Mouse (Mus musculus): ENCODE measurements around the gene Dpep3.

Gene Dpep3

DNA sequence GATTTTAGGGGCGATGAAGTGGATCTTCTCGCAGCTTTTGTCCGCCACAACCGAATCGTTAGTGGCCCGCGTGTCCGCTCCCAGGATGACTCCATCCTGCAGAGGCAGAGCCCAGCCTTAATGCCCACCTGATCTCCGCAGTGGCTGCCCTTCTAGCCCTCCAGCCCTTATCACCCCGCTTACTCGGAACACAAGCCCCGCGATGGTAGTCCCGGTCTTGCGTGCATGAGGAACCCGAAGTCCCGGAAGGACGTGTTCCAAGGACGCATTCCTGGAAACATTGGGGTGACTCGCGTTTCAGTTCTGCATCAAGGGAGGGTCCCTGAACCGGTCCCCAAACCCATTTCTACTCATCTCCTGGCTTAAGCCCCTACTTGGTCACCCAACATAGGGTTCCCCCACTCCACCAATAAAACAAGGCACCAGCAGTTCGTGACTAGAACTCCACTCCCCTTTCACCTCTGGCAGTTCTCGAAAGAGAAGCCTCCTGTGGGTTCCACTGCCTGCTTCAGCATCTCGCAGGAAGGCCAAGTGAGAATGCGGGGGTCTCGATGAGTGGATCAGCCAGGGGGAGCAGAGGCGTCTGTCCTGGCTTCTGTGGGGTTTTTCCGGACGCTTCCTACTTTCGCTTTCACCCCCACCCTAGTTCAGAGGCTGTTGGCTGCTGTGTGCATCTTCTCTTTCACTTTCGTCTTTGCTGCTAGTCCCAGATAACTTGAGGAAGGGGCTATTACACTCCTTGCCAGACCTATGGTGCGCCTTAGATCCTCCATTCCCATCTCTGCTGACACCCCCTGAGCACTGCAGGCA is 41.5 kb downstream of the Dpep3 start:
- CTCF ChIA-PET, result interaction anchor here (0.6 kb wide), 1 partner anchor 751 kb away, joined by 3 read pairs; no protein-coding TSS in a partner anchor

DNA sequence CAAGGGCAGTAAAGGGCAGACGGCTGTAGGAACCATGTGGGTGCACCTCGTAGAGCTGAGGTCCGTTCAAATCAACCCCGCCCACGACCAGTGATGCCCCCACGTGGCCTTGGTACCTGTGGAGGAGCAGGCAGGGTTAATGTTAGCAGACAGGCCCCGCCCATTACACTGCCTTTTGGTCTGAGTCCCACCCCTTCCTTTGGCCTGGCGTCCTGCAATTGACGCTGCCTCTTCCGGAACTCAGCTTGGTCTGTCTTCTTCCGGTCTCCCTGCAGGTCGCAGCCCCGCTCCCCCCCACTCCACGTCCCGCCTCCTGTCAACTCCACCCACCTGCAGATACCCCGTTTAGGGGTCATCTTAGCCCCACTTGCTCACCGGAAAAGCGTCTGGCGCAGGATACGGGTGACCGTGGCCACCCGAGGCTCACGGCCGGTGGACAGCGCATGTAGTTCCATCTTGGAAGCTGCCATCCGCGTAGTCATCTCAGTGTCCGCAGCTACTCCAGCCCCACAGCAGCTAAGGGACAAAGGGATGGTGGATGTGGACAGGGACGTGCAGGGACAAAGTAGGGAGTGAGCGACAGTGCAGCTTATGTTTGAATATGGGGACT is 42.3 kb downstream of the Dpep3 start:
- CTCF ChIA-PET, result interaction anchor here (0.6 kb wide), 1 partner anchor 752 kb away, joined by 3 read pairs; no protein-coding TSS in a partner anchor

DNA sequence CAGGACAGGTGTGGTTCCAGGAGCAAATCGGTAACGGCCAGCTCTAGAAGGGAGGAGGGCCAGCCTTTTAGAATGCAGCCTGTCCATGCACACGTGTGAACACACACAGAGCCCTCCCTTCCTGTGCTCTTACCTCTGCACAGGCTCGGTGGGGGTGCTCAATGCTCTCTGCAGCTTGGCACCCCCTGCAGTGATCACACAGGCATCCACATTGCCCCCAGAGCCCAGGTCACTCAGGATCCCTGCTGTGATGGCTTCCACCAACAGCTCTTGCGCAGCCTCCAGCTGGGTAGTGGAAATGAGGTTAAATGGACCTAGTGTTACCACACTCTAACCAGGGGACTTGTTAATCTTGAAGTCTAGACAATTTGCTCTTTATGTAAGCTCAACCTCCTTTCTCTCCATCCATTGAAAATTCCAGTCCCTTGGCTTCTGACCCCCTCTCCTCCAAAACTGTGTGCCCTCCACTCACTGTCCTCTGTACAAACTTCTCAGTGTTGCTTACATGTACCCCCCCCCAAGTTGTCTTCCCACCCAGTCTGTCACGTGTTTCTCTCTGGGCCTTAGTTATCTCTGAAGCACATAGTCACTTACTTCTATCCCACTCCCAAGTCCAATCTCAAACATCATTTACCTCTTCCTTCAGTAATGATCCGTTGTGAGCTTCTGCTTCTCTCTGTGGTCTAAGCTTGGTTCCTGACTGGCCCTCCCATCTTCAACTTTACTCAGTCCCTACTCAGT is 43.2 kb downstream of the Dpep3 start:
- CTCF ChIA-PET, result interaction anchor here (0.7 kb wide), 1 partner anchor 312 kb away, joined by 4 read pairs; no protein-coding TSS in a partner anchor

DNA sequence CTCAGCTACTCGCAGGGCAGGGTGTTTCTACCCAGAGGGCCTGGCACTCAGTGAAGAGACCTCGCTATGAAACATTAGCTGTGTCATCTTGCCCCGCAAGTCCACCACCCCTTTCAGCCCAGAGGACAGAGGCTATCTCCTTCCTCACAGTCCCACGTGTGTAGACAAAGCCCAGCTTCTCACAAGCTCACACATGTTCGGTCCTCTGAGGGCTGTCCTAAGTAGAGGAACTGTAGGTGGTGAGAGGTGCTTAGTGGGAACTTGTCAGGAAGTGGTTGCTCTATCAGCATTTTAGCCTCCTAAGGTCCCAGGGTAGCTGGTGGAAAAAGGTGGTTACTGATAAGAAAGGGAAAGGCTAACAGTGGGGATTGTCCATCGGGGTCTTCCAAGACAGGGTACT is 44.1 kb downstream of the Dpep3 start:
- CTCF ChIA-PET, result no interaction called here

DNA sequence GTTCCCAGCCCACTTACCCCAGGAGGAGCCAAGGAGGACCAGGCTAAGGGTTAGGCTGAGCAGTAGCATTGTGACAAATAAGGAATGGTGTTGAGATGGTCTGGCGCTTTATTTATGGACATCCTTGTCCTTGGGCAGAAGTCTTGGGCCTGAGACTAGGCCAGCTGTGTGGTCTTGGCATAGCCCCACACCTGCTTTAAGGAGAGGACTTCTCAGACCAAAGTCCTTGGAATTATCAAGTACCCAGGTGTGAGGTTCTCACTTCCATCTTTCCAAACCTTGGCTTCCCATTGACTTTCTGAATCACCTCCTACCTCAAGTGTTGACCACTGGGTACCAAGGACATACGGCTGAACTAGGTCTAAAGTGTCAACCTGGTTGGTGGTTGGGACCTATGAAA is 45.5 kb downstream of the Dpep3 start, which contains the start of gene Ctrl:
TSS of gene Ctrl (minus strand) at position 101 of the 400 bp plus-strand sequence.
- CTCF ChIA-PET, result no interaction called here

DNA sequence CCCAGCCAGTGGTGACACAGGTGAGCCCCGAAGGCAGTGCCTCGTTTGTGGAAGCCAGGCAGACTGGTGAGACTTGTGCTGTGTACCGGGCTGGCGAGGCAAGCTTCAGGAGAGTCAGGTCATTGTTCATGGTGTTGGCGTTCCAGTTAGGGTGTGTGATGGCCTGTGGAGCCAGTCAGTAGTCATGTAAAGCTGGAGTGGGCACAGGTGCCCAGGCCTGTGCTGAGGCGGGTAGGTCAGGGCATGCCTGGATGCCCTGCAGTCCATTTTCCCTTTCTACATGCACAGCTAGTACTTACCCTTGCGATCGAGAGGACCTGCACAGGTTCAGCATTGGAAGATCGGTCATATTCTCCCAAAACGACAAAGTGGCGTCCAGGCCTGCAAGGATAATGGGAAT is 46.7 kb downstream of the Dpep3 start:
- CTCF ChIA-PET, result interaction anchor here (0.8 kb wide), 1 partner anchor 218 kb away, joined by 12 read pairs; no protein-coding TSS in a partner anchor

DNA sequence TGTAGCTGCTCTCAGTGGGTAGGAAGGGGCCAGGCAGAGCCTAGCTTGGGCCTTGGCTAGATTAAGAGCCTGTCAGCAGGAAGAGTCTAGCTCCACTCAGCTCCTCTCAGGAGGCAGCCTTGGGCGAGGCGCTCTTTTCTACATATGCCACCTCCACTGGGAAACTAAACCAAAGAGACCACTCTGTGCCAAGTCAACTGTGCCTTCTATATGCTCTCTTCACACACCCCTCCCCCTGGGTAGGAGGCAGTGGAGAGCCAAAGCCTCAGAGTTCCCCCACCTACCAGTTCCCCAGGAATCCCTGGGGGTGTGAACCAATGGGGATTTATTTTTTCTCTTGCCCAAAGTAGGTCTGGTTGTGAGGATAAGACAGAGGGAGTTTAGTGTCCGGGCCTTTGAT is 48.0 kb downstream of the Dpep3 start:
- CTCF ChIA-PET, result interaction anchor here (1.0 to 1.2 kb wide), 2 partner anchors 31 to 47 kb away, joined by 3 read pairs; partner anchors contain the start of gene Pskh1

DNA sequence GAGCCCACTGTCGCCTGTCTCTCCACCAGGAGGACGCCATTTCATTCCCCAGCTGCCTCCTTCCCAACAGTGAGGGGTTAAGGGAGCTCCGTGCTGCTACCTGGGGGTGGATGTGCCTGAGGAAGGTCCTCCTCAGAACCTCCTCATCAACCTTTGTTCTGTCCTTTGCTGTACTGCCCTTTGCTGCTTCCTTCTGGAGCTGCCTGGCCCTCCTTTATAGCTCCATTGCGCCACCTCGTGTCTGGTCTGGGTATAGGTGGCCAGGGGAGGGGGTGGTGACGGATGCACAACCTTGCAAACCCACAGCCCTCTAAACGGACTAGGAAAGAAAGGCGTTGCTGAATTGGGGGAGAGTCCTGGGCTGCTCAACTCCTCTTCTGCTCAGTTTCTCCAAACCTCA is 48.6 kb downstream of the Dpep3 start:
- CTCF ChIA-PET, result interaction anchor here (0.5 to 1.2 kb wide), 4 partner anchors 30 to 217 kb away, joined by 3 to 12 read pairs (median 3); partner anchors contain the start of gene Pskh1

DNA sequence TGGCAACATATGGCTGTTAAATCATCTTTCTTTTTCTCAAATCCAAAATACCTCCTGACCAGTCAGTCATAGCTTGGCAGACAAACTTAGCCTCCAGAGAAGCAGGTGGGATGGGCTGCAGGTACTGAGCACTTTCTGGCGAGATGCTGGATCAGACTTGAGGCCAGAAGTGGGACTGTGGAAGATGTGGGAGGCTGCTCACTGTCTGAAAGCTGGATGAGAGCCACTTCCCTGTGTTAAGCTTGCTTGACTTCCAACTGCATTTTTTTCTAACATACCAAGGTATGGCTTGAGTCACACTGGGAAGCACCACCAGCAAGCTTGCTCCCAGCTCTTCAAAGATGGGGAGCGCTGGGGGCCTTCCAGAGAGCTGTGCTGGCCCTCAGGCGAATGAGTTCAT is 54.1 kb downstream of the Dpep3 start:
- CTCF ChIA-PET, result no interaction called here
